Mouse (Mus musculus) liver, adult 2 months (tissue): ENCODE results near the gene Syde2. TPM values are rescaled to one million over a fixed set of nuclear protein-coding genes. Genes with fewer than 3 reads are reported as not detected.
A peak's percentile ranks its signal among the peaks of the same experiment; 100 is the strongest.

Experiments
- DNase-seq: peaks from one replicate; pipeline ENCODE4 v3.0.0-alpha.2; 2011; ENCODE audit warnings: low read depth, low spot score; ENCODE audit errors: extremely low read depth
- H3K27ac ChIP-seq: fragments of 200-500 bp; replicated peaks from 2 replicates; pipeline ENCODE4 v1.5.1; 2012; ENCODE audit warnings: low read depth, mild to moderate bottlenecking, control low read depth, inconsistent platforms, low read length; ENCODE audit not compliant: insufficient read depth
- H3K27me3 ChIP-seq: fragments of 200-500 bp; 2 replicates; pipeline ENCODE4 v1.6.1; 2012; ENCODE audit warnings: mild to moderate bottlenecking, moderate library complexity, low read length, inconsistent platforms; ENCODE audit not compliant: control insufficient read depth, insufficient read depth
- H3K36me3 ChIP-seq: fragments of 200-500 bp; 2 replicates; pipeline ENCODE4 v1.6.1; 2012; ENCODE audit warnings: low read length, inconsistent platforms; ENCODE audit not compliant: control insufficient read depth, insufficient read depth
- H3K4me1 ChIP-seq: fragments of 200-500 bp; 2 replicates; pipeline ENCODE4 v1.6.1; 2011; ENCODE audit warnings: low read length; ENCODE audit not compliant: control insufficient read depth, insufficient read depth
- H3K4me3 ChIP-seq: fragments of 200-500 bp; 2 replicates; pipeline ENCODE4 v1.5.1; 2011; ENCODE audit warnings: low read depth, mild to moderate bottlenecking, control low read depth, low read length, moderate library complexity; ENCODE audit not compliant: insufficient read depth
- H3K79me2 ChIP-seq: fragments of 200-500 bp; 2 replicates; pipeline ENCODE4 v1.6.1; 2012; ENCODE audit warnings: inconsistent platforms, mild to moderate bottlenecking, low read length, moderate library complexity; ENCODE audit not compliant: control insufficient read depth, insufficient read depth
- H3K9ac ChIP-seq: fragments of 200-500 bp; 2 replicates; pipeline ENCODE4 v1.6.1; 2012; ENCODE audit warnings: low read depth, mild to moderate bottlenecking, control low read depth, inconsistent platforms, low read length
- CTCF ChIP-seq: fragments of 200-500 bp; IDR thresholded peaks from 2 replicates; pipeline ENCODE4 v1.5.1; 2011; ENCODE audit warnings: low read depth, low read length, control low read depth
- POLR2A ChIP-seq: fragments of 200-500 bp; IDR thresholded peaks from 2 replicates; pipeline ENCODE4 v1.6.1; 2011; ENCODE audit warnings: low read length, control low read depth; ENCODE audit not compliant: insufficient read depth; ENCODE audit errors: extremely low read depth
- WGBS: fragments of 180-500 bp; shearing (Covaris S2); methylation state at CpG from one replicate; pipeline ENCODE4 v1.1.7; 2018; 5-methylcytosine and 5-hydroxymethylcytosine counted together
- polyA plus RNA-seq: library from polyadenylated mRNA; depleted of rRNA; stranded (reverse); fragments of >200 nt; gene quantifications from 2 replicates; pipeline ENCODE4 v1.2.3, GENCODE M21; 2012
- total RNA-seq: library from RNA; depleted of rRNA; stranded (reverse); fragments of >200 nt; gene quantifications from 2 replicates; pipeline ENCODE4 v1.2.3, GENCODE M21; 2014

The Syde2 gene
- total and polyA plus RNA-seq, 2 experiments, result 1.3 to 7.9 TPM

DNA sequence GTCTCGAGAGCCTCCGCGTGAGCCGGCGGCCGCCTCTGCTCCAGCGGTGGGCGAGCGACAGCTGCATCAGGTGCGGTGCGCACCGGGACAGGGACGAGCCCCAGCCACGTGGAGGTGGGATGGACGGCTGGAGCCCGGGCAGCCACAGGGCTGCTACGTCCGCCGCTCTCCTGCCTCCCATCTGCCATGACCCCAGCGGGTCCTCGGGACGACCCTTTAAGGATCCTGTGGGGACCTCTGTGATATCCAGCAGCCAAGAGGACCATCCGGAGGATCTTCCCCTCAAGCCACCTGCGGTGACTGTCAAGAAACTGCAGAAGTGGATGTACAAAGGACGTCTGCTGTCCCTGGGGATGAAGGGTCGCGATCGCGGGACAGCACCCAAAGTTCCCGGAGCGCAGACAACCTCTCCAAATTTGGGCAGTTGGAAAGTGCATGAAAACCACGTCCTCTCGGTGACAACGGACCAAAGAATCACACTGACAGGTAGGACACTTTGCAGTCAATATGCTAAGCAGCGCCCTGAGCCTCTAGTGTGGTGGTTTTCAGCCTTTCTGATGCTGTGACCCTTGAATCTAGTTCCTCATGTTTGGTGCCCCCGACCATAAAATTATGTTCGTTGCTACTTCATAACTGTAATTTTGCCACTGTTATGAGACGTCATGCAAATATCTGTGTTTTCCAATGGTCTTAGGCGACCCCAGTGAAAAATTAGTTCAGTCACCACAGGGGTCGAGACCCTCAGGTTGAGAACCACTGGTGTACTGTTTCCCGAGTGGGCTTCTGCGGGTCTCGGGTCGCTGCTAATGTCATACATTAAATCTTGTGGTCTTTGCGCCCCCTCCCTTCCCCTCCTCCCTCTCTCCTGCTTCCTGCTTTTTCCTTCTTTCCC is 1.3 kb downstream of the Syde2 start:
- no peaks in the 10 kb centered on the region for H3K36me3 ChIP-seq
- H3K27ac ChIP-seq, result peak overlapping the region; percentile 70

DNA sequence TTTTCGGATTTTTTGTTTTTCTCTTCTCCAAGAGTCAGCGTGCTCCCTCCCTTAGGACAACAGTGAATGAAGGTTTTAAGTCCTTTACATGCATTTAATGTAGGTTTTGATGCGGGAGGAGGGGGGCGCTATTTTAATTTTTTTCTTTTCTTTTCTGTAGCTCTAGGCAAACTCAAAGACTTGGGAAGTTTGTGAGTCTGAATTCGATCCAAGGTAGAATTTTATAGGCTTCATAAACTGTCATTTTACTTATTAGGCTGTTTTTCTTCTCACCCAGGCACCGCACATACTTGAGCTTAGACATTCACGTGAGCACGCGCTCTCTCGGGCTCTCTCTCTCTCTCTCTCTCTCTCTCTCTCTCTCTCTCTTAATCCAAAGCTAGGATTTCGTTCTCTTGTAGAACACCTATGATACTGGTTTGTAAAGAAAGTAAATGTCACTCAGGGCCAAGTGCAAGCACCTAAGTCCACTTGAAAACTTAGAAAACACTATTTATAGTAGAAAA is 2.0 kb downstream of the Syde2 start:
- peak overlapping the region; percentile 77 for H3K4me3 ChIP-seq
- H3K79me2 ChIP-seq, result peaks cover 4% of the 10 kb centered on the region; the same call in 1 of the 2 replicates
- DNase-seq, result peak; percentile 38
- 25% methylated on average over 11 of the region's 11 CpGs for WGBS
- H3K27ac ChIP-seq, result no peak overlapping the region
- no peaks in the 10 kb centered on the region for H3K27me3 ChIP-seq
- H3K4me1 ChIP-seq, result peaks cover 21% of the 10 kb centered on the region
- H3K36me3 ChIP-seq, result no peaks in the 10 kb centered on the region
- peak overlapping the region; percentile 87 for H3K9ac ChIP-seq
- TF ChIP-seq CTCF (no peak), POLR2A (no peak)

More for the DNA sequence above, 1.3 kb downstream of the Syde2 start:
- under 1% methylated on average over 45 of the region's 45 CpGs for WGBS
- peak overlapping the region; percentile 77 for H3K4me3 ChIP-seq
- H3K4me1 ChIP-seq, result peaks cover 21% of the 10 kb centered on the region
- peak; percentile 65 for DNase-seq
- TF ChIP-seq POLR2A (peak; percentile 66), CTCF (no peak)
- peak overlapping the region; percentile 87 for H3K9ac ChIP-seq
- H3K79me2 ChIP-seq, result peaks cover 4% of the 10 kb centered on the region; the same call in 1 of the 2 replicates
- no peaks in the 10 kb centered on the region for H3K27me3 ChIP-seq

DNA sequence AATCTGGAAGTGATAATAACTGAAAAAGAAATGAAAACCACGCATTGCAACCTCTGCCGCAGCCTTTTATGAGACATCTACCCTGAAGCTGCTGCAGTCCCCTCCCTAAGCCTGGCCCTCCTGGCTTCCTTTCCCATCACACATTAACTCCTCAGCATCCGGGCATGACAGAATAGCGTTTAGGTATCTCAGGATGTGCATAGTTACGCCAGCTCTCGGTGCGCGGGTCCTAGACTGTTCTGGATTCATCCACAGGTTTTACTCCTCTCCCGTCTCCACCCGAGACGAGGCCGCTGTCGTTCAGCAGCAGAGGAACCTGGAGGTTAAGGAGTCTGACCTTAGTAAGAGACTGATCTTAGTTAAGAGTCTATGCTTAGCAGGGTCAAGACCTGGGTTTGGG is 3.5 kb downstream of the Syde2 start:
- H3K27ac ChIP-seq, result no peak overlapping the region
- WGBS, result 86% methylated on average over 13 of the region's 13 CpGs
- H3K36me3 ChIP-seq, result no peaks in the 10 kb centered on the region
- H3K9ac ChIP-seq, result no peak overlapping the region
- H3K27me3 ChIP-seq, result no peaks in the 10 kb centered on the region
- DNase-seq, result no peak
- H3K4me1 ChIP-seq, result peaks cover 18% of the 10 kb centered on the region
- H3K79me2 ChIP-seq, result peaks cover 4% of the 10 kb centered on the region; the same call in 1 of the 2 replicates
- TF ChIP-seq CTCF (no peak), POLR2A (no peak)
- no peak overlapping the region for H3K4me3 ChIP-seq

DNA sequence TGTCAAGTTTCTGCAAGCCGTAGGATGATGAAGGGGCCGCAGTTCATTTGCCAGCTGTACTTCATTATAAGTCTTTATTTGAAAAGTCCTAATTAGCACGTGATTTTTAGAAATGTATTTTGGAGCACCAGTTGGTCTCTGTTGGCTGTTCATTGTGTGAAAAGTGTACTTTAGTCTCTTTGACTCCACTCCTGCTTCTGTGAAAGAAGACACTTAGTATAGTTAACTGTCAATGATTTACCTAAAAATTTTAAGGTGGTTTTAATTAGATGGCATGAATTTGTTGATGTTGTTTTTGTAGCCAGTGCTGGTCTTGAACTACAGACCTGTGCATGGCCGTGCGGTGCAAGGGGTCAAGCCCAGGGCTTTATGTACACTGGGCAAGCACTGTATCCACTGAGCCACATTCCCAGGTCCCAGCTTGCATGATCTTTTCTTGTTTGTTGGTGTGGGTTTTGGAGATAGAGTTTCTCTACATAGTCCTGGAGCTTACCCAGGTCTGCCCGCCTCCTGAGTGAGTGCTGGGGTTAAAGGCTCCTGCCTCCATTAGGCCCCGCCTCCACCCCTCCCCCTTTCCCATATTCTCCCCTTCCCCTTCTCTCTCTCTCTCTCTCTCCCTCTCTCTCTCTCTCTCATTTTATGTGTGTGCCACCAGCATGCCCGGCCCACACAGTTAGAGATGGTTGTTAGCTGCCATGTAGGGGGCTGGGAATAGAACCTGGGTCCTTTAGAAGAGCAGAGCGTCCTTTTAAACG is 4.5 kb downstream of the Syde2 start:
- peak overlapping the region; percentile 75 for H3K27ac ChIP-seq
- WGBS, result 40% methylated on average over 10 of the region's 10 CpGs

DNA sequence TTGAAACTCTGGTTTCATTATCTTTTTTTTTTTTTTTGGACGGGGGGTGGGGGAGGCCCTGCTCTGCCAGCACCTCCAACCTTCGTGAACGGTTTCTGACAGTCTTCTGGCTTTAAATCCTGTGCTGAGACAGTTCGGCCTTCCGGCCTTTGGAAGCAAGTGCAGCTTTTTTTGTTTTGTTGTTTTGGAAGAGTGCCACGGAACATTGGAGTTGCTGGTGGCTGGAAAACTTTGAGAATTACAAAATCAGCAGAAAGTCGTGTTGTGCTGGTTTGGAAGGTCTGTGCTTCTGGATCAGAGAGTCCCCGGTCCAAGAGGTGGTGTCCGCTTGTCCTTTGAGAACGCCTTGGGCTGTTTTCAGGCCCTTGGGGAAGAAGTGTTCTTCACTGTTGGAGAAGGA is 5.1 kb downstream of the Syde2 start:
- Histone ChIP-seq H3K27me3 (no peaks in the 10 kb centered on the region), H3K4me3 (no peak overlapping the region), H3K36me3 (no peaks in the 10 kb centered on the region), H3K27ac (peak overlapping the region; percentile 86), H3K4me1 (peaks cover 13% of the 10 kb centered on the region; the same call in 1 of the 2 replicates), H3K79me2 (peaks cover 4% of the 10 kb centered on the region; the same call in 1 of the 2 replicates), H3K9ac (peak overlapping the region; percentile 12; the same call in 1 of the 2 replicates)
- WGBS, result 11% methylated on average over 10 of the region's 10 CpGs
- no peak for TF ChIP-seq POLR2A
- no peak for TF ChIP-seq CTCF
- peak; percentile 94 for DNase-seq

More for the DNA sequence above, 4.5 kb downstream of the Syde2 start:
- H3K4me1 ChIP-seq, result peaks cover 13% of the 10 kb centered on the region; the same call in 1 of the 2 replicates
- H3K36me3 ChIP-seq, result no peaks in the 10 kb centered on the region
- H3K27me3 ChIP-seq, result no peaks in the 10 kb centered on the region
- H3K79me2 ChIP-seq, result peaks cover 4% of the 10 kb centered on the region; the same call in 1 of the 2 replicates
- H3K4me3 ChIP-seq, result no peak overlapping the region
- DNase-seq, result peak; percentile 70
- H3K9ac ChIP-seq, result no peak overlapping the region
- no peak for TF ChIP-seq POLR2A
- no peak for TF ChIP-seq CTCF
